Mouse (Mus musculus): ENCODE measurements around the gene Bbs4.

GRCm38 (mm10) chr9:59316206-59316605 is 37.1 kb downstream of the Bbs4 start:
- TF ChIP-seq POLR2A (IDR thresholded peaks at IDR 0.05; ENCODE audit: low read depth, low read length) (no peak), CTCF (conservative IDR thresholded peaks at IDR 0.05; ENCODE audit: insufficient read depth, insufficient read length, low read depth, low read length) (no peak)

Measured in kidney, adult 2 months (tissue).